Mouse (Mus musculus): Measurements from ENCODE around the gene Aurkb.
A peak's percentile ranks its signal among the peaks of the same experiment; 100 is the strongest.

Gene Aurkb

DNA sequence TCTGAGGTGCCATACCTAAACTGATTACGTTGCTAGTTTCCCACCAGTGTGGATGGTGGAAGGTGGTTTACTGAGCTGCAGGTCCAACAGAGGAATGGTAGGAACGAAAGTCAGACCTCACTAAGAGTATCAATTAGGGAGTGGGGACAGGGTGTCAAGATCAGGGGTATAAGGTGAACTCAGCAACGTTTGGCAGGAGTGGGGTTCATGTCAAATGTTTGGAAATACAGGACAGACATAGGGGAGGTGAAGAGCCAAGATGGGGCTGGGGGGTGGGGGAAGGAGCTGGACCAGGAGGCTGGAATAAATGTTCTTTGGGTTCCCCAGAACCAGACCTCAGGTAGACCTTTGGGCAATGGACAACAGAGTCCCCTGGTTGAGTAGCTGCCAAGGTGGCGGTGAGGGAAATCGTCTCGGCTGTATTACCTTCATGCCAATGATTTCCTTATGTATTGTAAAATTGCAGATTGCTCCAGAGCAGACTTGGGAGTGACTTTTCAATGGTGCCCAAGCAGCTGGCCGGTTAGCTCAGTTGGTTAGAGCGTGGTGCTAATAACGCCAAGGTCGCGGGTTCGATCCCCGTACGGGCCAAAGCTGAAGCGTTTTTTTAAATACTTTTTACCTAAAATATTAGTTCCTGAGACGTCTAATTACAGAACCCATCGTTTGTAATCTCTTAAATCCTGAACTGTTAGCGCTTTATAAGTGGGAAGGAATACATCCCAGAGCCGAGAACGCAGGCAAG lies 8.8 kb upstream of the Aurkb start:
- DNase-seq (ENCODE audit: low spot score) = peak; percentile 80

GRCm38 (mm10) chr11:69037231-69038061 lies 8.0 kb upstream of the Aurkb start:
- peak; percentile 70 for DNase-seq (ENCODE audit: low spot score)

DNA sequence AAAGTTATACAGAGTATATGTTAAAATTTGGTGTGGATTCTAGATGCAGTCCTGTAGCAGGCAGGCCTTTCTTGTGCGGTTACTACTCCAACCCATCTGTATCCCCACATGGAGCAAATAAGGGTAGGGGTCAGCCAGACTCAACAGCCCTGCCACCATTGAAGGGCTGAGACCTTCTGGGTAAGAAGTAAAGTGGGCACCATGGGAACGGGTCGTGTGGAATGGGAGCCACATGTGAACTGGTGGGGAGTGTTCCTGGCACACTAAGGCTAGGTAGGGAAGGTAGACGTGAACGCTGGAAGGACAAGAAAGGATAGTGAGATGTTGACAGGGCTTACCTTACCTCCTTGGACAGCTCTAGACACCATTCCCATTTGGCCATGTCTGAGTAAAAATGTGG lies 7.3 kb upstream of the Aurkb start:
- DNase-seq (ENCODE audit: low spot score) = no peak

- no peak for DNase-seq (ENCODE audit: low spot score)
Observed at GRCm38 (mm10) chr11:69046395-69046774, 938 bp downstream of the Aurkb start.

DNA sequence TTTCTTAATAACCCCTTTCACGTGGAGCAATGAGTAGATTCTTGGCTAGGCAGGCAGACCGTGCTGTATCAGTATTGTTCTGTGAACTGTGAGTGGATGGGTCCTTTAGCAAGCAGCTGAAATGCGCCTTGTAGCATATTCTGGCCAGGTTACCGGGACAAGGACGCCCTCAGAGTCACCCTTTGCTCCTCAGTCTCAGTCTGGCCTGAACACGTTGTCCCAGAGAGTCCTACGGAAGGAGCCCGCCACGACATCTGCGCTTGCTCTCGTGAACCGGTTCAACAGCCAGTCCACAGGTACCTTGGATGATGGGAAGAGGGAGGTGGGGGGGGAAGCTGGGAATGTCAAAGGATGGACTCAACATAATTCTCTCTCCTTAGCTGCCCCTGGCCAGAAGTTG lies 2.1 kb downstream of the Aurkb start:
- no peak for DNase-seq (ENCODE audit: low spot score)

DNA sequence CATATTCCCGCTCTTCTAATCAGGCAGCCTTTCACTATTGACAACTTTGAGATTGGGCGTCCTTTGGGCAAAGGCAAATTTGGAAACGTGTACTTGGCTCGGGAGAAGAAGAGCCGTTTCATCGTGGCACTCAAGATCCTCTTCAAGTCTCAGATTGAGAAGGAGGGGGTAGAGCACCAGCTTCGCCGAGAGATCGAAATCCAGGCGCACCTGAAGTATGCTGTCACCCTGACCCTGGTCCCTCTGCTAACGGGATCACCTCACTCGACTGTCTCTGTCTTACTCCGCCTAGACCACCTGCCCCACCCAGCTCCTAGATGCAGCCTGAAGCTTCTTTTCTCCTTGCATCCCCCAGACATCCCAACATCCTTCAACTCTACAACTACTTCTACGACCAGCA lies 2.7 kb downstream of the Aurkb start:
- DNase-seq (ENCODE audit: low spot score) = no peak

DNA sequence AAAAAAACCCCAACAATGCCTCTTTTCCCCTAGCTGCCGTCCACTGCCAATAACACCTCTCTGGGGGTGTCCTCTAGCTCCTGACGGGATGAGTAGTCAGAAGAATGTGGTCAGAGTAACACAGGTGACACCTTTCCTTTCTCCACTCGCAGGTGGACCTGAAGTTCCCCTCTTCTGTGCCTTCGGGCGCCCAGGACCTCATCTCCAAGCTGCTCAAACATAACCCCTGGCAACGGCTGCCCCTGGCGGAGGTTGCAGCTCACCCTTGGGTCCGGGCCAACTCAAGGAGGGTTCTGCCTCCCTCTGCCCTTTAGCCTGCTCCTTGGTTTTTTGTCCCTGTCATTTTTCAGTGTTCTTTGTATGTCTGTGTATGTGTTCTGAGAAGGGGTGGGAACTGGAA lies 5.3 kb downstream of the Aurkb start:
- no peak for DNase-seq (ENCODE audit: low spot score)

DNA sequence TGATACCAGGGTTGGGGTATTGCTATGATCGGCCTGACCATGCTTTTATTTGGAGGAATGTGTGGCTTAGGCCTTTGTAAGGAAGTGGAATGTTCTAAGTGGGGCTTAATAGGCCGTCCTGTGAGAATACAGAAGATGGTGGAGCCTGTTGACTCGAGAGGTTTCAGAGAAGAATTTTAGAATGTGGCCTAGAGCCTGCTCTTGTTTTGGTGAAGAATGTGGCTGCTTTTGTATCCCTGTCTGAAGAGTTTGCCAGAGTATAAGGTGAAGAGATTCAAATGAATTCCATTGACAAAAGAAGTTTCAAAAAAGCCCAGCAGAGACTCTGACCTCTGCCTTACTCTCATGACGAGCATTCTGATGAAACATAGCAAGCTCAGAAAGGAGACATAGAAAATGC lies 6.3 kb downstream of the Aurkb start:
- no peak for DNase-seq (ENCODE audit: low spot score)

DNA sequence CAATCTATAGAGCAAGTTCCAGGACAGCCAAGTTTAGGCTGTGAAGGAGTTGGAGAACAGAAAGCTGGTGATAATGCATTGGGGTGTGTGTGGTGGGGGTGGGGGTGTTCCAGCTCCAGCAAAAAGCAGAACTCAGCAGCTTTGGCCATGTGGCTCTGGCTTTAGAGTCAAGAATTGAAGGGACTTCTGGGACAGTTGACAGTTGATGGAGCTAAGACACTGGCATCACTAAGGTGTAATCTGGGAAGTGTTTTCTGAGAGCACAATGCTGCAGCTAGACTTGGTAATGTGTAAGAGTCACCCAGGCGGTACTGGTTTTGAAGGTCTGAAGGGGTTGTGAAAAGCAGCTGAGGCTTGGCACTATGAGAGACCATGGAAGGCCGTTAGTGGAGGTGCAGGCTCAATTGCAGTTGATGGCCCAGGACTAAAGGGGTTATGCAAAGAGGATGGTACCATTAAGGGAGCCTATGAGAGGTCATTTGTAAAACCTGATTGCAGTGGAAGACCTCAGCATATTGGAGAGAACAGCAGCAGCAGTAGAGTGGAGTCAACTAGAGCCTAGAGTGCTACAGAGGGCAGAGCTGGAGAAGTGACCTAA lies 7.5 kb downstream of the Aurkb start:
- DNase-seq (ENCODE audit: low spot score) = no peak

DNA sequence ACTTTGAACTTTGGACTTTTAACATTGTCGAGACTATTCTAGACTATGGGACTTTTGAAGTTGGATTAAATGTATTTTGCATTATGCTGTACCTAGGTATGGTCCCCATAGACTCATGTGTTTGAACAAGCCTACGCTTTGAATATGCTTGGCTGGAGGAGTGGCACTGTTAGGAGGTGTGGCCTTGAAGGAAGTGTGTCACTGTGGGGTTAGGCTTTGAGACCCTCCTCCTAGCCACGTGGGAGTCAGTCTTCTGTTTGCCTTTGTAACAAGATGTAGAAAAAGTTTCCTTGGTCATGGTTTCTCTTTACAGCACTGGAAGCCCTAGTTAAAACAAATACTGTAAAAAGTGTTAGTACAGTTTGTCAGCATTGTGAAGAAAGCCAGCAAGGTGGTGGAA lies 8.4 kb downstream of the Aurkb start:
- DNase-seq (ENCODE audit: low spot score) = no peak

GRCm38 (mm10) chr11:69058265-69058664 lies 12.8 kb downstream of the Aurkb start:
- DNase-seq (ENCODE audit: low spot score) = no peak

- no peak for DNase-seq (ENCODE audit: low spot score)
Observed at GRCm38 (mm10) chr11:69058729-69059356, 13.4 kb downstream of the Aurkb start.

DNA sequence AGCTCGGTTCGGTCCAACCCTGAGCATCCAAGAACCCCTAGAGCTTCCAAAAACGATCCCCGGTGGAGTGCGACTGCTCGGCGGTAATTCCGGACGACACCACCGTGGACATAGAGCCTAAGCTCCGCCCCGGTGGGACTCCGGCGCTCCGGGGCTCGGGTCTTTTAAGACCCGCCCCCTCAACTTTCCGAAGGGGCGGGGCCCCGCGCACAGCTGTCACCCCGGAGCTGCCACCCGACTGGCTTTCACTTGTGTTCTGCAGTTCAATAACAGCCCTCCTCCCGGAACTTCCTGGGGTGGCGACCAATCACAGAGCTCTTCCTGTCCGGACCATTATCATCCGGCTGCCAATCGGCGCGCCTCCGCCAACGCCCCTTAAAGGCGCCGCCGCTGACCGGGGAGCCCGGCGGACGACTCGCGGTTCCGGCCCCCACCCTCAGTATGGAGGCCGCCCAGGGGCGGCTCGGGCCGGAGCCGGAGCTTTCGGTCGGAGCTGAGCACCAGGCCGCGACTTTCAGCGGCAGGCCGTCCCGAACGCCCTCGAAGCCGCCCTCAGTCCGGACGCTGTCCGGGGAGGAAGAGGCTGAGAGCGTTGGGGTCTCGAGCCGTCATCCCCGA lies 14.0 kb downstream of the Aurkb start, which contains the start of gene Borcs6:
Gene Borcs6, plus strand, starts transcription at position 361 of the 618 bp plus-strand sequence.
- peak; percentile 83 for DNase-seq (ENCODE audit: low spot score)

DNA sequence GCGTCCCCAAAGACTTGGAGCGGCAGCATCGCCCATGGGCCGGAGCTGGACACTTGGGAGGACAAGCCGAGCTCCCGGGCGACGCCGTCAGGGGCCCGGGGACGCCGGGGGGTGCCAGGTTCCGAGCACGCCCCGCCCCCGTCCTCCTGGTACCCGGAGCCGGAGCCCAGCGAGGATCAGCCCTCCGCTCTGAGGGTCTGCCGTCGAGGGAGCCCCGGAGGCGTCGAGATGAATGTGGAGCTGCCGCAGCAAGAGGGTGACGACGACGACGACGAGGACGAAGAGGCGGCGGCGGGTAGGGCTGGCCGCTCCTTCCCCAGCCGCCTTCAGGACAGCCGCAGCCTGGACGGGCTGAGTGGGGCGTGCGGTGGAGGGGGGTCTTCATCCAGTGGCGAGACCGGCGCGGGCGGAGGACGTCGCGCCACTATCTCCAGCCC lies 14.5 kb downstream of the Aurkb start:
- DNase-seq (ENCODE audit: low spot score) = no peak

DNA sequence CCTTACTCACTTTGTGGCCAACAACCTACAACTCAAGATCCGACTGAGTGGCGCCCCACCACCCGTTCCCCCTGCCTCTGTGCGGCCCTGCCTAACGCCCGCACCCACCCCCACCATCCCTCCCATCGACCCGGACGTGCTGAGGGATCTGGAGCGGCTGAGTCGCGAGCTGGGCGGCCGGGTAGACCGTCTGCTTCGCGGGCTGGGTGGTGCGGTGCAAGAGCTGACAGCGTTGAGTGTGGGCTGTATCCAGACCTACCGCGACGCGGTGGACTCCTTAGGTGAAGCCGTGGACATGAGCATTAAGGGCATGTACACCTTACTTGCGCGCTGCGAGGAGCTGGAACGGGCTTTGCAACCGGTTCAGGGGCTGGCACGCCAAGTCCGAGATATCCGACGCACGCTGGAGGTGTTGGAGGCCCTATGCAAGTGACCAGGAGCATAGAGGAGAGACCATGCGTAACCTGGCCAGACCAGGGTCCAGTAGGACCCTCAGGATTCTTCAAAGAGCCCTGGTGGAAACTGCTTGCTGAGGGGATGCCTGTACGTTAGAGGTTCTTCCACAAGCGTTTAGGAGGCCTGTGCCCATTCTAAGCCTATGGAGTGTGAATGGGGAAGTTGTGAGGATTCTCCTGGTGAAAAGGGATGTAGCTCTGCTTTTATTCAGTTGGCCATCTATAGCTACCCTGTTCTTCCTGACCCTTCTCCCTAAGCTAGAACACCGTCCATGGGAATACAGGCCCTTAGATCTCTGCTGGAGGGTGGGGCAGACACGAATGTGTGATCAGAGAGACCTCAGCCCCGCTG lies 15.2 kb downstream of the Aurkb start:
- no peak for DNase-seq (ENCODE audit: low spot score)

DNA sequence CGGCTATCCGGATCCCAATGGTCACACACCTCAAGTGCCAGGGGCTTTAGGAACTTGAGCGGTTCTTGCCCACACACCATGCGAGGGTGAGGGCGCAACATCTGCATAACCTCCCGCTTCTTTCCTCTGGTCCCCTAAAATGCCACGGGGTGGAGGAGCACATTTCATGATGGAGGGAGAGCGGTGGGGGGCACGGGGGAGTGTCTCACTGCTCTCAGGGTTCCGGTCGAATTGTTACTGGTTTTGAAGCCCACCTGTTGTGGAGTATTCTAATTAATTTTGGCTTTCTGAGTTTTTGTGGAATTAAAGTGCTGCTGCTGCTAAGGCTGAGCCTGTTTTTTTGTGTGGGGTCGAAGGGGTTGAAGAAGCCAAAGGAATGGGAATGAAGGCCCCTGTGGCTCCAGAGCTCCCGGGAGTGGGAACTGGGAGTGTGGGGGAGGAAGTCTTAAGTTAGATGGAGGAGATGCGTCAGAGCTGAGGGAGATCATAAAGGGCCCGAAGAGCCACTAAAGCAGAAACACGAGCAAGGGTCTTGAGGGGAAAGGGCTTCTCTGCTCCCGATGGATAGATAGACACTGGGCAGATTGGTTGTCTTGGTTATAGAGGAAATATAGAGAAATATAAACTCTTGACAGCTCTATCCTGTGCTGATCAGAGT lies 15.9 kb downstream of the Aurkb start:
- no peak for DNase-seq (ENCODE audit: low spot score)

DNA sequence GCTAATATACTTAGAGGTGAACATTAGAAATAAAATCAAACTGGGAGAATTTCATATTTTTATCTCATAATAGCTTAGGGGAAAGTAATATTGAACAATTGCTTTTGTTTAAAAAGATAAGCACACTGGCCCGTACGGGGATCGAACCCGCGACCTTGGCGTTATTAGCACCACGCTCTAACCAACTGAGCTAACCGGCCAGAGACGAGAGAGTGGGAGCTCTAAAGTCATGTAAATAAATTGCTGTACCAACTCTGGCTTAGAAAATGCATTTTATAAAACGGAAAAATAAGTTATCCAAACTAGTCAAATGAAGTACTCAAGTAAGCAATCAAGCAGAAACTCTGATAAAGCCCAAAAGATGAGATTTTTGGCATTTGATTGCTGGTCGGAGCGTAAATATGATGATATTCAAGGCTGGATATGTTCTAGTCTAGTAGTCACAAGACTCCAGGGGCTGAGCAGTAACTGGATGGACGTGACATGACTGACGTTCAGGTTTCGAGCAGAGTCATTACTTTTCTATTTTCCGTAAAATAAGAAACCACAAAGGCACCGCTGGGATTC lies 16.8 kb downstream of the Aurkb start:
- DNase-seq (ENCODE audit: low spot score) = peak; percentile 65

DNA sequence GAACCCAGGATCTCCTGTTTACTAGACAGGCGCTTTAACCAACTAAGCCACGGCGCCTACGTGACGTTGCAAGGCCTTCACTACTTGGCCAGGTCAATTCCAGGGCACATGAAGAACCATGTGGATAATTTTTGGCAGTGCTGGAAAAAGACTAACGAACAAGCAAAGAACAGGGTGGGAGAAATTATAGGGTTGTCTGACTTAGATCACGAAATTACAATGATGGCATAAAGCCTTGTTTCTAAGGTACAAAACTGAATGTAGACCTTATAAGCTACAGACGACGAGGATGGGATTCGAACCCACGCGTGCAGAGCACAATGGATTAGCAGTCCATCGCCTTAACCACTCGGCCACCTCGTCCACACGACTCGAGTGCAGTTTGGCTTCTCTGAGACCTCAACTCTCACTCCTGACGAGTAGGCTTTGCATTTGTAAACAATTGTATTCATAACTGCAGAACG lies 17.3 kb downstream of the Aurkb start:
- DNase-seq (ENCODE audit: low spot score) = peak; percentile 98

GRCm38 (mm10) chr11:69063413-69064201 lies 18.2 kb downstream of the Aurkb start:
- DNase-seq (ENCODE audit: low spot score) = peak; percentile 85

Data from ovary, postnatal 14 days (tissue).